Mouse (Mus musculus): Measurements from ENCODE around the gene Zfp715.
"Not testable (repeated sequence)": the region's sequence is repeated elsewhere in the genome, so short reads cannot be mapped to it uniquely, and the experiment has no call there.

Gene Zfp715

GRCm38 (mm10) chr7:43313013-43313428 lies at the start of gene Zfp715:
Gene Zfp715, minus strand, starts transcription at chr7:43313294.
- DNase-seq (ENCODE audit: low spot score) = peak; percentile 40

GRCm38 (mm10) chr7:43362021-43362420 lies 48.9 kb upstream of the Zfp715 start:
- DNase-seq (ENCODE audit: low spot score) = no peak

GRCm38 (mm10) chr7:43361442-43361841 lies 48.3 kb upstream of the Zfp715 start:
- no peak for DNase-seq (ENCODE audit: low spot score)

DNA sequence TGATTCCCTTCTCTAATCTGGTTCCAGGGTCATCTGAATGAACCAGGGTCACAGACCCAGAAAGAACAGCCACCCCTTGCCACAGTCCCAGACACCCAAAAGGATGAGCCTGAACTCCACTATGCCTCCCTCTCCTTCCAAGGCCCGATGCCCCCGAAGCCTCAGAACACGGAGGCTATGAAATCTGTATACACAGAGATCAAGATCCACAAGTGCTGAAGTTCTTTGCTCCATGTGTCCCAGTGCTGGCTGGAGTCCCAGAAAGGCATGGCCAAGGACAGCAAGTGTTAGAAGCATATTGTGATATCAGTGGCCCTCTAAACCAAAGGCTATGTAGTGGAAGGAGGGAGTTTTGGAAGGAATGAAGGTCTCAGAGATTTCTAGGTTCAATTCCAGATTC lies 45.5 kb upstream of the Zfp715 start:
- no peak for DNase-seq (ENCODE audit: low spot score)

- DNase-seq (ENCODE audit: low spot score) = no peak
Observed at GRCm38 (mm10) chr7:43354893-43355835, 42.1 kb upstream of the Zfp715 start.

DNA sequence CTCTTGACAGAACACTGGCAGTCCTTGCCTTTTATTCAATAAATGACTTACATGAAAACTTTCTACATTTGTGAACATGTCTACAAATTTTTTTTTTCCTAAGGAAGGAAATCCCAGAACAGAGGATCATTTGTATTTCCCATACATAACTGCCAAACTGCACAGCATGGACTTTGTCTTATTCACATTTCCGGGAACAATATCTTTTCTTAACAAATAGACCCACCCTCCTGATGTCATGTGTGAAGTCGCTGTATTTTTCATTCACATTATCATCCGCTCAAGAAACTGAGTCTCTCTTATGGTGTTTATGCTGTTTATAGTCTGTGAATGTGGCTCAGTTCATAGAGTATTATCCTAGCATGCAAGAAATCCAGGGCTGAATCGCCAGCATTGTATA lies 40.7 kb upstream of the Zfp715 start:
- no peak for DNase-seq (ENCODE audit: low spot score)

DNA sequence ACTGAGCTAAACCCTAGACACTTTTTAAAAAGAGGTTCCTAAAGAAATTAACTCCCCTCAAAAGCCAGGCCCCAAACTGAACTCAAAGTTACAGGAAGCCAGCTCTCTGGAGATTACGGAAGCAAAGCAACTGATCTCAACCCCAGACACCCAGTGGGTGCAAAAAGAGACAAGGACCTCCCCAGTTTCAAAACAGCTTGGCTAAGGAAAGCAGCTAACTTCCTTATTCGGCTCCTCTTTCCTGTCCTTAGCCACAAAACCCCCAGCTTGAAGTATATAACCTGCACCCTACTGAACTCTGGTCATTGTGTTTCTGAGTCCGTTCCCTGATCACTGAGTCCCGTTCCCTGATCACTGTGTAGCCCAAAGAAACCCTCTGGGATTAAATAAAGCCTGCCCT lies 40.0 kb upstream of the Zfp715 start:
- DNase-seq (ENCODE audit: low spot score) = no peak

GRCm38 (mm10) chr7:43351154-43351553 lies 38.1 kb upstream of the Zfp715 start, which contains the start of gene Siglecf:
Gene Siglecf, plus strand, starts transcription at chr7:43351341.
- no peak for DNase-seq (ENCODE audit: low spot score)

DNA sequence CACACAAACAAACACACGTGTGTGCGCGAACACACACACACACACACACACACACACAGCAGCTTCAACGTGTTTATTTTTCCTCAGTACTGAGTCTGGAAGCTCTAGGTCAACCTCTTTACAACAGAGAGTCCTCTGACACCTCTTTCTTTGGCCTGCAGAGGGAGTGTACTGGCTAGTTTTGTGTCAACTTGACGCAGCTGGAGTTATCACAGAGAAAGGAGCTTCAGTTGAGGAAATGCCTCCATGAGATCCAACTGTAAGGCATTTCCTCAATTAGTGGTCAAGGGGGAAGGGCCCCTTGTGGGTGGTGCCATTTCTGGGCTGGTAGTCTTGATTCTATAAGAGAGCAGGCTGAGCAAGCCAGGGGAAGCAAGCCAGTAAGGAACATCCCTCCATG lies 36.5 kb upstream of the Zfp715 start:
- not testable (repeated sequence) for DNase-seq (ENCODE audit: low spot score)

- DNase-seq (ENCODE audit: low spot score) = no peak
Observed at GRCm38 (mm10) chr7:43346571-43346970, 33.5 kb upstream of the Zfp715 start.

- no peak for DNase-seq (ENCODE audit: low spot score)
Observed at GRCm38 (mm10) chr7:43346148-43346547, 33.1 kb upstream of the Zfp715 start.

GRCm38 (mm10) chr7:43344491-43344890 lies 31.4 kb upstream of the Zfp715 start:
- DNase-seq (ENCODE audit: low spot score) = no peak

DNA sequence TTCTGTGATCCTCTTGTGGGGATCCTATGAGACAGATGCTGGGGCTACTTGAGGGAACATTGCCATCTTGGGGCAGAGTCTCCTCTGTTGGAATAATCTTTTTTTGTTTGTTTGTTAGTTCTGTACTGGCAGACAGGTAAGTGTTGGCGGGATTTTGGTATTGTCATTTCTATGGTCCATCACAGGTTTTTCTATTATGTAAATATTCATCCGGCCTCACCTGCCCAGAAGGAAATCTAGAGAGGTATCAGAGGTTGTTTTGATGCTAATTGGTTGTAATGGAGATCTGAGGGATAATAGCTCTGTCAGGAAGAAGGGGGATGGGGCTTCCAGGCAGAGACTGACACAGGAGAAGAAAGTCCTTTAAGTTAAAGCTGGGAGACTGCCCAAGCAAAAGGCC lies 30.9 kb upstream of the Zfp715 start:
- no peak for DNase-seq (ENCODE audit: low spot score)

DNA sequence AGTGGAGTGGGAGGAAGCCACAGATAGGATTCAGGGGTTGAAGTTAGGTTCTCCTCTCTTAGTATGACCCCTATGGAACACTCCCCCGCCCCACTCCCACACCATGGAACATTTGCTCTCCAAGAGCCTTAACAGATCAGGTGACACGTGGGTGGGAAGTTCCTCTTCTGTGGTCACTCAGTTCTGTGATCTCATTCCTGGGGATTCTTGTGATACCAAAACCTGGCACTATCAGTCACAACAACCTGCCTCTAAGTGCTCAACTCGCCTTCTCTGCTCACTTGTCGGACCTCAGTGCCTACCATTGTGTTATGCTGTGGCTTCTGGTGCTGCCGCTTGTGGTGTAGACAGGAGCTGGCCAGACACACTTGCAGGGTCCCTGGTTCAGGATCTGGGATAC lies 30.1 kb upstream of the Zfp715 start:
- DNase-seq (ENCODE audit: low spot score) = no peak

DNA sequence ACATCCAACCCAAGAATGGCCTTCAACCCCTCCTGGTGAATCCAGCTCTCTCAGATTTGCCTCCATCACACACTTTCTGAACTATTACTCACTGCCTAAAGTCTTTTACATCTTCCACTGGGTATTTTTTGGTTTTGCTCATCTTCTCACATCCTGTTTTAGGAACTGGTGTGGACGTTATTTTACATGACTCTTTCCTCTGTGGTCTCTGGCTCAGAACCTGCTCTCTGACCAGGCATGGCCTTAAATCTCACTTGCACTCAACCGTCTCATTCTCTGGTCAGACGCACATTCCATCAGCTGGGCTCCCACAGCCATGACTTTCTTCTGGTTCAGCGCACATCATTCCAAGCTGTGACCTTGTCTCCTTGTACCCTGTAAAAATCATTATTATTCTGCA lies 27.7 kb upstream of the Zfp715 start:
- DNase-seq (ENCODE audit: low spot score) = no peak

DNA sequence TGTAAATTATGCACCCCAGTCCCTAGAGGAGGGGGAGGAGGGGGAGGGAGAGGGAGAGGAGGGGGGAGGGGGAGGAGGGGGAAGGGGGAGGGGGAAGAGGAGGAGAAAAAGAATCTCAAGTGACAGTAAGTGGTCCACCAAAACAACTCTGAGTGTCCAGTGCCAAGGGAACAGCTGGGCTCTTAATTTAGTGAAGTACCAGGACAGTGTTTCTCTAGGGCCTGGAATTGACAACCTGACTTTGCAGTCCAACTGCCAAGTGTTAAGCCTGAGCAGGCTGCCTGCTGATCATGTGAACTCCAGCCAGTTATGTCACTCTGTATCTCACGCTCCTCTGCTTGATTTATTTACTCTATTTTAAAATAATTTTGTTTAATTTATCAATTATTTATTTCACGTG lies 20.8 kb upstream of the Zfp715 start:
- no peak for DNase-seq (ENCODE audit: low spot score)

DNA sequence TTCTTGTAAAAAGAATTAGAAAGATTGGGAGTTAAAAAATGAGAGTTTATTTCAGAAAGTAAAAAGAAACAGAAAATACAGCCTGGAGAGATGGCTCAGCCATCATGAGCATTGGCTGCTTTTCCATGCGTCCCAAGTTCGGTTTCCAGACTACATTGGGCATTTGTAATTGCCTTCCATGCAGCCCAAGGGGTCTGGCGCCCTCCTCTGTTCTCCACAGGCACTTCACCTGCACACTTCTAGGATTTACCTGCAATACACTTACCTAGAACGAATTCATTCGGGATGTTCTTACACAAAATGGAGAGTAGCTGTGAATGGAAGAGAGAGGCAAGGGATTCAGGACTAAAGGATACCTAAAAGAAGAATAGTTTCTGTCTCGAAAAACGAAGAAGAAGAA lies 20.1 kb upstream of the Zfp715 start:
- no peak for DNase-seq (ENCODE audit: low spot score)

DNA sequence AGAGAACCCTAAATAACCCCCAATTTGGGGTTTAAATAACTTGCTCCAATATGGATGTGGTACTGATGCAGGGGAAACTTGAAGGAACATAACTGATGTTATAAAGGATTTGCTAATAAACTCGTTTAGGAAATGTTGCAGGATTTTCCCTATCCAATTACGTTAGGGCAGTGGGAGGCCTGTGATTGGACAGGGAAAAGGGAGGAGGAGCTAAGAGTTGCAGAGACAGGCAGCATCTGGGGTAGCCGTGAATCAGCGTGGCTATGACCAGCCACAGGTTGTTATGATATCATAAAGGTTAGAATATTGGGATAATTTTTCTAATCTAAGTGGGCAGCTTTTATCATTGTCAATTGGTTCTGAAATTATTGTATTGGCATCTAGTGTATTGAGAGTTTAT lies 15.0 kb upstream of the Zfp715 start:
- no peak for DNase-seq (ENCODE audit: low spot score)

- no peak for DNase-seq (ENCODE audit: low spot score)
Observed at GRCm38 (mm10) chr7:43326223-43326780, 13.2 kb upstream of the Zfp715 start.

DNA sequence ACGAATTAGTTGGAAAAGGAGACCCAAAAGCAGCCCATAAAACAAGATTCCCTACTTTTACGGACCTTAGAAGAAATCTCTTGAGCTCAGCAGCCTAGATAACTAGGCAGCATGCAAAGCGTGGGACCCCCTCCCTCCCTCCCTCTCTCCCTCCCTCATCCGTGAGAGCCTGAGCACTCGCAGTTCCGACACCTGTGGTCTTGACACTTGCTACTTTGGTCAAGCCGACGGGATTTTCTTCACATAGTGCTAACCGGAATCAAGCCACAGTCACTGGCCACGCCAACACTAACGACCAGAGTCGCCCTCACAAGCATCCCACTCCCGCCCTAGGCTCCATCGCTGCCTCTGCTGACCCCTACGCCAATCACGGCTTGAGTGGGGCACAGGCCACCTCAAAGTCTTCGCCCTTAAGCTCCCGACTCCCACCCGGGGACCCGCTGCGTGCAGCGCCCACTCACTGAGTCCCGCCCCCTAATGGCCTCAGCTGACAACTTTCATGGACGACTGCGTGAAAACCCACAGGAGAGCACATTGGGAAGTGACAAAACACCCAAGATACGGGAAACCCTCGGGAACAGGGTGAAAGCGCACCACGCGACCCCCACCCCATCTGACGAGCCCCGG lies 595 bp downstream of the Zfp715 start:
- DNase-seq (ENCODE audit: low spot score) = no peak

GRCm38 (mm10) chr7:43311632-43312031 lies 1.5 kb downstream of the Zfp715 start:
- DNase-seq (ENCODE audit: low spot score) = no peak

- no peak for DNase-seq (ENCODE audit: low spot score)
Observed at GRCm38 (mm10) chr7:43309069-43309468, 4.0 kb downstream of the Zfp715 start.

DNA sequence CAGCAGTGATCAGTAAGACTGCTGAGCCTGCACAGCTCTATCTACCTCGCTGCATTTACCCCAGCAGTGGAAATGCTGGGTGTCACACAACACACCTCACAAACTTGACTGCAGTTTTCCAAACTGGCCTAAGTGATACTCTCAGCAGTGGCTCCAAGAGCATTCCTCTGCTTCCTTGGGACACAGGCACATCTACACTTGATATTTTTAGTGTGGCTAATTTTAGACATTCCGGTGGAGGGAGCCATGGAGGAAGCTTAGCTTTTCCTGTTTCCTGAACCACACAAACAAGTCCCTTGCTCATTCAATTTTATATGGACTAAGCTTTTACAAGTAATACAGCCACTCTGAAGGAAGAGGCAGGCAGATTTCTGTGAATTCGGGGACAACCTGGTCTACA lies 7.9 kb downstream of the Zfp715 start:
- DNase-seq (ENCODE audit: low spot score) = no peak
